In genomic region chr14:15330155-15330554, GRCm38 (mm10) we compare ENCODE assay signal across 16 mouse cellular contexts.
"Had no signal": no experiment of that assay in that cellular context is flagged by ENCODE, and none has a peak within 500 bp of the region (broad histone marks: within the 10 kb centered on the region; RNA-seq: fewer than 3 reads in every experiment).

No protein-coding gene starts in this region.

- H3K4me2 ChIP-seq: neural tube, embryonic 13.5 days; neural tube, embryonic 15.5 days; stomach, embryonic 15.5 days had no signal

- H3K4me3 ChIP-seq: neural tube, embryonic 13.5 days; neural tube, embryonic 15.5 days; stomach, embryonic 15.5 days had no signal

- H3K4me1 ChIP-seq: neural tube, embryonic 13.5 days; neural tube, embryonic 15.5 days; stomach, embryonic 15.5 days had no signal

- H3K27me3 ChIP-seq: neural tube, embryonic 13.5 days; neural tube, embryonic 15.5 days; stomach, embryonic 15.5 days had no signal

- H3K27ac ChIP-seq: neural tube, embryonic 13.5 days; neural tube, embryonic 15.5 days; stomach, embryonic 15.5 days; stomach, postnatal 0 days had no signal

- DNase-seq: retina, postnatal 1 day; right cerebral cortex, adult 18-20 months; right cerebral cortex, postnatal 14 days; right cerebral cortex, postnatal 25 days; right cerebral cortex, postnatal 4 days; spleen, adult 18-20 months; thymus, adult 18-20 months; thymus, adult 2 months; thymus, postnatal 14 days; thymus, postnatal 25 days; thymus, postnatal 36 days; thymus, postnatal 4 days had no signal

- H3K36me3 ChIP-seq: neural tube, embryonic 13.5 days; neural tube, embryonic 15.5 days; stomach, embryonic 15.5 days had no signal

- H3K9me3 ChIP-seq: neural tube, embryonic 13.5 days; neural tube, embryonic 15.5 days; stomach, embryonic 15.5 days had no signal

- H3K9ac ChIP-seq: neural tube, embryonic 13.5 days; neural tube, embryonic 15.5 days; stomach, embryonic 15.5 days had no signal
